Mouse (Mus musculus) olfactory bulb, adult 2 months (tissue): ENCODE measurements around the gene Tmem184b.

Source experiments
- CTCF ChIP-seq: fragments of 200-500 bp; IDR thresholded peaks from 2 replicates; pipeline ENCODE4 v1.5.1; 2012; ENCODE audit warnings: low read depth, mild to moderate bottlenecking, low read length, moderate library complexity; ENCODE audit not compliant: insufficient read depth
- POLR2A ChIP-seq: fragments of 200-500 bp; IDR thresholded peaks from 2 replicates; pipeline ENCODE4 v1.6.1; 2012; ENCODE audit warnings: mild to moderate bottlenecking, low read depth, low read length, moderate library complexity; ENCODE audit not compliant: insufficient read depth

DNA sequence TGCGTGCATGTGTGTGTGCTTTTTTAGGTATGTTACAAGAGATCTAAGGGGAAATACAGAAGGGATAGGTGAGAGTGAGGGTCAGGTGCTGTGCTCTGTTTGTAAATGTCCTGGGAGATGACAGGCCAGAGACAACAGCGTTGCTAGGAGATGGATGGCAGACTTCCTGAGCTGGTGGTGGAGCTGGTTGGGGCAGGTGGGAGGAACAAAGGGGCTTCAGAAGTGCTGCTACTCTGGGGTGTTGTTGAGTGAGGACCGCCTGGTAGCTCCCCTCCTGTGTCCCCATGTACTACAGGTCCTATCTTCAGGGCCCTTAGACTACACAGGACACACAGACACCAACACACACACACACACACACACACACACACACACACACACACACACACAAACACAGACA, 28.6 kb downstream of the Tmem184b start:
- TF ChIP-seq CTCF (no peak), POLR2A (no peak)
